Mouse (Mus musculus): ENCODE measurements around the gene Gdf15.

The Gdf15 gene

GRCm38 (mm10) chr8:70632346-70632892, at the start of gene Gdf15:
Gene Gdf15 (minus strand): TSS chr8:70632456.
- no peak for DNase-seq (ENCODE audit: extremely low read depth, low read depth, low spot score)

DNA sequence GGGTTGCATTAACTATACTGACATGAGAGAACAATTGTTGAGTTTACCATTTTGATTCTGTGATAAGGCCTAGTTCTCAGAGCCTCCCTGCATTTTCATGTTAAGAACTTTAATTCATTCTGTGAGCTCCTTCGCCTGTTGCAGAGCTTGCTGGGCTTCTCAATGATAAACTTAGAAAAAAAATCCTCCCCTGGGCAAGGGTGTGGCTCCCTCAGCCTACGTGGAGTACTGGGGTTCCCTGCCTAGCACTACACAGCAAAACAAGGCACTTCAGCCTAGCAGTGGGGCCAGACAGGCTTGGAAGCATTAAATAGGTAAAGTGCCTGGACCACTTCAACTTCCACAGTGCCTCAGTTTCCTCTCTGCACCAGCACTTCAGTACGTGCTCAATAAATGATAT, 49.2 kb upstream of the Gdf15 start:
- DNase-seq (ENCODE audit: extremely low read depth, low read depth, low spot score): no peak

- no peak for DNase-seq (ENCODE audit: extremely low read depth, low read depth, low spot score)
Observed at GRCm38 (mm10) chr8:70680039-70680438, 47.8 kb upstream of the Gdf15 start.

GRCm38 (mm10) chr8:70679404-70679803, 47.1 kb upstream of the Gdf15 start:
- no peak for DNase-seq (ENCODE audit: extremely low read depth, low read depth, low spot score)

- no peak for DNase-seq (ENCODE audit: extremely low read depth, low read depth, low spot score)
Observed at GRCm38 (mm10) chr8:70678679-70679078, 46.4 kb upstream of the Gdf15 start.

DNA sequence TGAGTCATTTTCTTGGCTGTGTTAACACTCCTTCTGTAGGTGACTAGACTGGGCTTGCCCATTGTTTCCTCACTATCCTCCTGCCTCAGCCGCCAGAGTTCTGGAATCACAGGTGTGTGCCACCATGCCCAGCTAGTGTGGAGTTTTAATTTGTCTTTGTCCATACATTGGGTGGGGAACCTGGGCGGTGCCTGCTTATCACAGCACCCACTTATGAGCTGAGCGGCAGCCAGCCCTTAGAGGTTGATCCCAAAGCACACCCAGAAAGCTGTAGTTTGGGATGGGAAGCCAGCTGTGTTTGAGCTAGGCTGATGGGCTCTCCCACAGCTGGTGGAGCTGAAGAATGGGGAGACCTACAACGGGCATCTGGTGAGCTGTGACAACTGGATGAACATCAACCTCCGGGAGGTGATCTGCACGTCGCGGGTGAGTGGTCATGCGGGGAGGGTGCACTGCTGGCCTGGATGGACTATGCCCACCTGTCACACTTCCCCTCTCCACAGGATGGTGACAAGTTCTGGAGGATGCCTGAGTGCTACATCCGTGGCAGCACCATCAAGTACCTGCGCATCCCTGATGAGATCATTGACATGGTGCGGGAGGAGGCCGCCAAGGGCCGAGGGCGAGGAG, 45.3 kb upstream of the Gdf15 start:
- DNase-seq (ENCODE audit: extremely low read depth, low read depth, low spot score): no peak

DNA sequence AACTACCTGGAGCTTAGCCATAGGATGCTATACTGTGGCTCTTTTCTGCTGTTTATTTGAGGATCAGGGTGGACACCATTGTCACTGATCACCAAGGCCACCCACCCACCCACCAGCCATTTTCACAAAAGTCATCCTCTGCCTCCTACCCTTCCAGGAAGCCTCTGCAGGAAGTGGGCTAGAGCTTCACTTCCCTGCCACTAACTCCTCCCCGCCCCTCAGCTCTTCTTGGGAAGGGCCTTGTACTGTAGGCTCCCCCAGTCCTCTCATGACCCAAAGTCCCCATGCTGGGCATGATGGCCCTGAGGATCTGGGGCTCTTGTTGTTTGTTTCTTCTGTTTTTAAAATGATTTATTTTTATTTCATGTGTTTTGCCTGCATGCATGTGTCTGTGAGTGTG, 43.1 kb upstream of the Gdf15 start:
- DNase-seq (ENCODE audit: extremely low read depth, low read depth, low spot score): no peak

- no peak for DNase-seq (ENCODE audit: extremely low read depth, low read depth, low spot score)
Observed at GRCm38 (mm10) chr8:70674716-70675115, 42.5 kb upstream of the Gdf15 start.

DNA sequence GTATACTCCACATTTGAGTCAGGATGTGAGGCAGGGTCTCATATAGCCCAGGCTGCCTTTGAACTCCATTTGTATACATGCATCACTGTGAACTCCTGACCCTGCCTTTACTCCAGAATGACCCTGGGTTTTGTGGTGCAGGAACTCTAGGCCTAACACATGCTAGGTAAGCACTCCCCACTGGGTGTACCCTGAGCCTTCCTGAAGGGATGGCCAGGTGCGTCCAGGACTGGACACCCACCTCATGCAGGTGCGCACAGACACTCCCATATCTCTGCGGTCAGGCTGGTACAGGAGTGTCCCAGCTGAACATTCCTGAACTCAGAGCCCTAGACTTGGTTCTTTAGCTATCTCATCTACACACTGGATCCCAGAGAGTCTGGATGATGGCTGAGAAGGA, 41.9 kb upstream of the Gdf15 start:
- DNase-seq (ENCODE audit: extremely low read depth, low read depth, low spot score): no peak

GRCm38 (mm10) chr8:70673079-70673856, 41.0 kb upstream of the Gdf15 start, which contains the start of gene Lsm4:
Gene Lsm4 (plus strand): TSS chr8:70673248.
- DNase-seq (ENCODE audit: extremely low read depth, low read depth, low spot score): peak; percentile 98

DNA sequence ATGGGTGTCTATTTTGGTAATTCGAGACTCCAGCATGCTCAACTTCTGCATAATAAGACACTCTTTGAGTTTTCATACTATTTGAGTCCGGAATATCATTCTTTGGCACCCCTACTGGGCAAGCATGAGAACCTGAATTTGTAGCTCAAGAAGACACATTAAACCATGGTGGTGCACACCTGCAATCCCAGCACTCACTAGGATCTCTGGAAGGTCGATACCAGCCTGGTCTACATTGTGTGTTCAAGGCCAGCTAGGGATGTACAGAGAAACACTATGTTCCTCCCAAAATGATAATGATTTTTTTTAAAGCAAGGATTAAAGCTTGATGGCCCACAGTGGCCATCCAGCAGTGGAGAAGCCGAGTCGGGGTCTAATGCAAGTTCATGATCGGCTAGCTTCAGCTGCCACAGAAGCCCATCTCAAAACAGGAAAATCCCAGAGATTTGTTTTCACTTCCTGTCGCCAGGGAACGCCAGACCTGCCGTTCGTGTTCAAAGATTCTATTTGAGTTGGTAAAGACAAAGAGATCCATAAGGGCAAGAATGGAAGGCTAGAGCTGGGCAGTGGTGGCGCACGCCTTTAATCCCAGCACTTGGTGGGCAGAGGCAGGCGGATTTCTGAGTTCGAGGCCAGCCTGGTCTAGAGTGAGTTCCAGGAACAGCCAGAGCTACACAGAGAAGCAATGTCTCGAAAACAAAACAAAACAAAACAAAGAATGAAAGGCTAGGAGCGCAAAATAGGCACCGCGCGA, 40.2 kb upstream of the Gdf15 start:
- DNase-seq (ENCODE audit: extremely low read depth, low read depth, low spot score): no peak

GRCm38 (mm10) chr8:70671615-70672324, 39.5 kb upstream of the Gdf15 start:
- DNase-seq (ENCODE audit: extremely low read depth, low read depth, low spot score): no peak

- DNase-seq (ENCODE audit: extremely low read depth, low read depth, low spot score): no peak
Observed at GRCm38 (mm10) chr8:70667071-70667470, 34.8 kb upstream of the Gdf15 start.

DNA sequence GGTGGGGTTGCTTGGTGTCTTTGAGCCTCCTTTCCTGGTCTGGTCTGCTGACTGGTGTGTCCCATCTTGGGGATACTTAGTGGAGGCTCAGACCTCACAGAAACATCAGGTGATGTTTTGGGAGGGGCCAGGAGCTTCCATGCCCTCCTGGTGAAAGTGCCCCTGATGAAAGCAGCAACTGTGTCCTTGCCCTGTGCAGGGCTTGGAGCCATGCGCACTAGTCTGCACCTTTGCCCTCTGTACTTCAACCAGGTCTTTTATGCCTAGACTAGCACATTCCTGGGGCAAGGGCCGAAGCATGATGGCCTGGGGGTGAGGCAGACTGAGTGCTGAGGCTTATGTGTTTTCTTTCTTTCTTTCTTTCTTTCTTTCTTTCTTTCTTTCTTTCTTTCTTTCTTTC, 33.3 kb upstream of the Gdf15 start:
- DNase-seq (ENCODE audit: extremely low read depth, low read depth, low spot score): no peak

DNA sequence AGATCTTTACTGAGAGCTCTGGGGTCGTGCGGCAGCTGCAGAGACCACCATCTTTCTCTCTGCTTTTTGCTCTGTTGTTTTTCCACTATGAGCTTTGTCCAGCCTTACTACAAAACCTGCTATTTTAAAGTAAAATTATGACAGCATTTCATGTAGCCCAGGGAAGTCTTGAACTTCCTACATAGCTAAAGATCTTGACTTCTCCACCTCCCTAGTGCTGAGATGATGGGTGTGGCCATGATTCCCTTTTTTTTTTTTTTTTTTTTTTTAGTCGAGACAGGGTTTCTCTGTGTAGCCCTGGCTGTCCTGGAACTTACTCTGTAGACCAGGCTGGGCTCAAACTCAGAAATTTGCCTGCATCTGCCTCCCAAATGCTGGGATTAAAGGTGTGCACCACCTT, 32.4 kb upstream of the Gdf15 start:
- no peak for DNase-seq (ENCODE audit: extremely low read depth, low read depth, low spot score)

- DNase-seq (ENCODE audit: extremely low read depth, low read depth, low spot score): no peak
Observed at GRCm38 (mm10) chr8:70663691-70664090, 31.4 kb upstream of the Gdf15 start.

DNA sequence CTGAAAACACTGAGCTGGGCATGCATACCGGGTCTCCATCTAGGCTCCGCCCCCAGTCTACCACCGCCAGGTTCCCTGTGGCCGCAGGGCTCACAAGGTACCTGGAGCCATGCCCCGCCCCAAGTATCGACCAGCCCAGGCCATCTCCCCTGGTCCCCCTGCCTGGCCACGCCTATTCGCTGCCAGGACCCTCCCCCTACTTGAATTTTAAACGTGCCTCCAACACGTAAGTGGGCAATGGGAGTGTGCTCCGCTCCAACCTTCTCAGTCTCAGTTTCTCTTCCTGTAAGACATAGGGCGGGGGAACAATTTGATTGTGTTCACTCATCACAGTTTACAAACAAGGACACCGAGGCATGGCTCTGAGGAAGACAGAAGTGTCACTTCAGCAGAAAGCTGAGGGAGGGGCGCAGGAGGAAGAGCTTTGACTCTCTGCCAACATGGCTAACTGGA, 28.0 kb upstream of the Gdf15 start, which contains the start of gene Pgpep1:
Pgpep1 (minus strand) TSS at position 116 of the 453 bp plus-strand sequence.
- DNase-seq (ENCODE audit: extremely low read depth, low read depth, low spot score): no peak

GRCm38 (mm10) chr8:70659604-70660272, 27.5 kb upstream of the Gdf15 start:
- no peak for DNase-seq (ENCODE audit: extremely low read depth, low read depth, low spot score)

- DNase-seq (ENCODE audit: extremely low read depth, low read depth, low spot score): no peak
Observed at GRCm38 (mm10) chr8:70658897-70659603, 26.8 kb upstream of the Gdf15 start.

DNA sequence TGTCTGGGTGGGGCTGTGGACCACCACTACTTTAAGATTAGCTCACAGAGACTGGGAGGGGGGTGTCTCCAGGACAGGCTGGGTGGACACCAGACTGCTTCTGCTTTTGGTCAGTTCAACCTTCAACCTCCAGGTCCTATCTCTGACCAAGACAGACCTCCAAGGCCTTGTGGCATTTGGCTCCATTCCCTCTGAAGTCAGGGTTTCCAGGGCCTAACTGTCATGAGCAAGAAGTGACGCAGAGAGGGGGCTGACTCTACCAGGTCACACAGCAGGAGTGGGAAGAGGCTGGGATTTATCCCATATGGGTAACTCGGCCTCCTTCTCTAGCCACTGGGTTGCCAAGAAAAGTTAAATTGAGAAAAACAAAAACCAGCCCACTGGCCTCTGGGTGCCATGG, 25.5 kb upstream of the Gdf15 start:
- DNase-seq (ENCODE audit: extremely low read depth, low read depth, low spot score): no peak
